Mouse (Mus musculus) heart, postnatal 0 days (tissue): ENCODE results near the gene Rilpl1.

Experiments
- CTCF ChIP-seq: IDR thresholded peaks from 2 replicates; pipeline ENCODE4 v1.5.1; 2016; ENCODE audit warnings: antibody characterized with exemption, control low read depth, low read depth
- EP300 ChIP-seq: IDR thresholded peaks from 2 replicates; pipeline ENCODE4 v1.6.1; 2016; ENCODE audit warnings: antibody characterized with exemption, low read depth

DNA sequence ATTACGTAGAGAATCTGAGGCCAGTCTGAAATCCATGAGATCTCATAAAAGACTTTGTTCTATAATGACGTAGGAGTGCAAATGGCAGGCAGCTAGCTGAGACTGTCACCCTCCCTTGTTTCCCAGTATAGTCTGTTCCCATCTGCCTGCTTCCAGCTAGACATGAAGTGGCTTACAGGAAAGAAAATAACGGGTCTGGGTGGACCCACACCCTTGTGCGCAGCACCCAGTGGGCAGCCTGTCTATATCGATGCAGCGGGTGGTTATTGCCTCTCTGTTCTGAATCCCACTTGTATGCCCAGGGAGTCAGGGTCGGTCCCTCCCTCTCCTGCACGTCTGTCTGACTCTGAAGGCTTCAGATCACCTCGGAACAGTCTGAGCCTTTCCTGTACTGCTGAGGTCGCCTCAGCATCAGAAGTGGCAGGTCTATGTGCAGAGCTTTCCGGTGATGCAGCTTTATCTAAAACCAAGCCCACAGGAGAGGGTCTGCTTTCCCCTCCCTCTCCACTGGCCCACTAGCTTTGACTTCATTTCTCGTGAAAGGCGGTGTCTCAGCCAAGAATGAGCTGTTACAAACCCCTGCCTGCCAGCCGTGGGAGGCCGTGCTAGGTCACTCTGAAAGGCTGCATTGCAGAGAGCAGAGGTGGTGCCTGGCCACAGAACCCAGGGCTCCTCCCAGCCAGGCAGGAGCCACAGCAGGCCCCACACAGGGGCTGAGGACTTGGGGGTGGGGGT, 78.5 kb downstream of the Rilpl1 start:
- no peak for TF ChIP-seq CTCF
- TF ChIP-seq EP300 = no peak
